Mouse (Mus musculus): ENCODE results near the gene Vps4b. TPM values are rescaled to one million over a fixed set of nuclear protein-coding genes. Genes with fewer than 3 reads are reported as not detected.

Gene Vps4b
- polyA plus RNA-seq, 1 experiment from 2014 or later: 92.3 TPM

GRCm38 (mm10) chr1:106758734-106759571 is 37.6 kb downstream of the Vps4b start:
- peak; percentile 46 for ATAC-seq
- in situ Hi-C loops (cut with MboI; ENCODE audit: low pct_unique_long_range_greater_than_20kb): loop anchor here (25.0 kb wide), 1 partner anchor 1047 kb away; no protein-coding TSS in a partner anchor
- no peak for TF ChIP-seq CTCF (IDR thresholded peaks at IDR 0.05)
- no peak for DNase-seq (ENCODE audit: low read depth, low spot score)
- H3K27me3 ChIP-seq: no peaks in the 10 kb centered on the region
- CTCF ChIA-PET: no interaction called here
- POLR2A ChIA-PET: no interaction called here

- no peak for TF ChIP-seq CTCF (IDR thresholded peaks at IDR 0.05)
- ATAC-seq (no peak), DNase-seq (ENCODE audit: low read depth, low spot score) (no peak)
- H3K27me3 ChIP-seq: no peaks in the 10 kb centered on the region
- ChIA-PET POLR2A (interaction anchor here (0.6 kb wide), 1 partner anchor 32 kb away, joined by 3 read pairs; no protein-coding TSS in a partner anchor), CTCF (interaction anchor here (1.1 kb wide), 1 partner anchor 8 kb away, joined by 3 read pairs; no protein-coding TSS in a partner anchor)
- in situ Hi-C loops (cut with MboI; ENCODE audit: low pct_unique_long_range_greater_than_20kb): loop anchor here (25.0 kb wide), 1 partner anchor 1044 kb away; no protein-coding TSS in a partner anchor
These were observed 39.9 kb downstream of the Vps4b start for GRCm38 (mm10) chr1:106756633-106757032.

- in situ Hi-C loops (cut with MboI; ENCODE audit: low pct_unique_long_range_greater_than_20kb): loop anchor here (25.0 kb wide), 1 partner anchor 1040 kb away; no protein-coding TSS in a partner anchor
These were observed 44.5 kb downstream of the Vps4b start for GRCm38 (mm10) chr1:106752013-106752412.

GRCm38 (mm10) chr1:106750656-106751055 is 45.9 kb downstream of the Vps4b start:
- ChIA-PET POLR2A (no interaction called here), CTCF (interaction anchor here (1.4 to 1.6 kb wide), 2 partner anchors 12 to 16 kb away, joined by 4 to 6 read pairs; no protein-coding TSS in a partner anchor)
- no peaks in the 10 kb centered on the region for H3K27me3 ChIP-seq
- no peak for DNase-seq (ENCODE audit: low read depth, low spot score)
- in situ Hi-C loops (cut with MboI; ENCODE audit: low pct_unique_long_range_greater_than_20kb): loop anchor here (25.0 kb wide), 1 partner anchor 1038 kb away; no protein-coding TSS in a partner anchor
- ATAC-seq: no peak
- no peak for TF ChIP-seq CTCF (IDR thresholded peaks at IDR 0.05)

More at GRCm38 (mm10) chr1:106752013-106752412, 44.5 kb downstream of the Vps4b start:
- DNase-seq (ENCODE audit: low read depth, low spot score): no peak
- CTCF ChIA-PET: interaction anchor here (1.0 to 1.6 kb wide), 3 partner anchors 9 to 17 kb away, joined by 3 to 6 read pairs (median 4); no protein-coding TSS in a partner anchor
- ATAC-seq: no peak
- POLR2A ChIA-PET: no interaction called here
- no peak for TF ChIP-seq CTCF (IDR thresholded peaks at IDR 0.05)
- H3K27me3 ChIP-seq: no peaks in the 10 kb centered on the region

GRCm38 (mm10) chr1:106748555-106749315 is 47.8 kb downstream of the Vps4b start:
- POLR2A ChIA-PET: no interaction called here
- no peak for TF ChIP-seq CTCF (IDR thresholded peaks at IDR 0.05)

GRCm38 (mm10) chr1:106742980-106743379 is 53.5 kb downstream of the Vps4b start:
- in situ Hi-C loops (cut with MboI; ENCODE audit: low pct_unique_long_range_greater_than_20kb): no loop called here
- CTCF ChIA-PET: interaction anchor here (0.9 to 1.0 kb wide), 2 partner anchors 9 to 231 kb away, joined by 3 to 4 read pairs; no protein-coding TSS in a partner anchor
- no peak for DNase-seq (ENCODE audit: low read depth, low spot score)
- H3K27me3 ChIP-seq: no peaks in the 10 kb centered on the region
- POLR2A ChIA-PET: no interaction called here
- TF ChIP-seq CTCF (IDR thresholded peaks at IDR 0.05): no peak
- no peak for ATAC-seq

More at GRCm38 (mm10) chr1:106748555-106749315, 47.8 kb downstream of the Vps4b start:
- DNase-seq (ENCODE audit: low read depth, low spot score): no peak
- ATAC-seq: no peak
- H3K27me3 ChIP-seq: no peaks in the 10 kb centered on the region
- CTCF ChIA-PET: interaction anchor here (1.5 to 2.3 kb wide), 2 partner anchors 11 to 323 kb away, joined by 5 read pairs; partner anchors contain the start of gene Kdsr
- in situ Hi-C loops (cut with MboI; ENCODE audit: low pct_unique_long_range_greater_than_20kb): no loop called here

GRCm38 (mm10) chr1:106740735-106741134 is 55.8 kb downstream of the Vps4b start:
- DNase-seq (ENCODE audit: low read depth, low spot score) (no peak), ATAC-seq (no peak)
- no peak for TF ChIP-seq CTCF (IDR thresholded peaks at IDR 0.05)
- in situ Hi-C loops (cut with MboI; ENCODE audit: low pct_unique_long_range_greater_than_20kb): no loop called here
- POLR2A ChIA-PET: interaction anchor here (0.6 kb wide), 1 partner anchor 1306 kb away, joined by 4 read pairs; no protein-coding TSS in a partner anchor
- CTCF ChIA-PET: interaction anchor here (1.1 to 1.2 kb wide), 2 partner anchors 196 to 229 kb away, joined by 3 read pairs; no protein-coding TSS in a partner anchor
- no peaks in the 10 kb centered on the region for H3K27me3 ChIP-seq

- H3K27me3 ChIP-seq: no peaks in the 10 kb centered on the region
- DNase-seq (ENCODE audit: low read depth, low spot score): no peak
- ChIA-PET CTCF (interaction anchor here (1.2 kb wide), 1 partner anchor 228 kb away, joined by 3 read pairs; no protein-coding TSS in a partner anchor), POLR2A (interaction anchor here (0.6 kb wide), 1 partner anchor 1305 kb away, joined by 4 read pairs; no protein-coding TSS in a partner anchor)
- ATAC-seq: no peak
- in situ Hi-C loops (cut with MboI; ENCODE audit: low pct_unique_long_range_greater_than_20kb): no loop called here
- no peak for TF ChIP-seq CTCF (IDR thresholded peaks at IDR 0.05)
These were observed 56.7 kb downstream of the Vps4b start for GRCm38 (mm10) chr1:106739810-106740209.

GRCm38 (mm10) chr1:106738092-106738491 is 58.4 kb downstream of the Vps4b start:
- in situ Hi-C loops (cut with MboI; ENCODE audit: low pct_unique_long_range_greater_than_20kb): no loop called here
- peak; percentile 62 for TF ChIP-seq CTCF (IDR thresholded peaks at IDR 0.05)
- ATAC-seq (no peak), DNase-seq (ENCODE audit: low read depth, low spot score) (no peak)
- POLR2A ChIA-PET: interaction anchor here (0.6 to 0.8 kb wide), 2 partner anchors 25 to 304 kb away, joined by 3 read pairs; no protein-coding TSS in a partner anchor
- CTCF ChIA-PET: interaction anchor here (0.8 to 5.3 kb wide), 5 partner anchors 9 to 226 kb away, joined by 3 to 31 read pairs (median 3); no protein-coding TSS in a partner anchor
- H3K27me3 ChIP-seq: no peaks in the 10 kb centered on the region

GRCm38 (mm10) chr1:106736211-106736610 is 60.3 kb downstream of the Vps4b start:
- TF ChIP-seq CTCF (IDR thresholded peaks at IDR 0.05): no peak
- ATAC-seq (no peak), DNase-seq (ENCODE audit: low read depth, low spot score) (no peak)
- in situ Hi-C loops (cut with MboI; ENCODE audit: low pct_unique_long_range_greater_than_20kb): no loop called here
- CTCF ChIA-PET: interaction anchor here (1.0 to 5.3 kb wide), 7 partner anchors 9 to 311 kb away, joined by 4 to 31 read pairs (median 6); no protein-coding TSS in a partner anchor
- POLR2A ChIA-PET: no interaction called here
- H3K27me3 ChIP-seq: no peaks in the 10 kb centered on the region
